Mouse (Mus musculus) intestine, postnatal 0 days (tissue): ENCODE measurements around the gene Ptges3l. TPM values are rescaled to one million over a fixed set of nuclear protein-coding genes. Genes with fewer than 3 reads are reported as not detected.

ENCODE experiments used
- ATAC-seq: fragments of 200-750 bp; cut with Nextera tagmentation; 2 replicates; pipeline ENCODE4 v1.8.0; 2017; ENCODE audit warnings: mild to moderate bottlenecking, moderate TSS enrichment, moderate library complexity
- H3K27ac ChIP-seq: fragments of 300-500 bp; sonication (generic); 2 replicates; pipeline ENCODE4 v1.5.1; 2014; ENCODE audit warnings: mild to moderate bottlenecking, low read depth, low read length, moderate library complexity
- H3K27me3 ChIP-seq: fragments of 300-500 bp; sonication (generic); replicated peaks from 2 replicates; pipeline ENCODE4 v1.6.1; 2014; ENCODE audit warnings: low read length, mixed read lengths; ENCODE audit not compliant: control insufficient read depth, insufficient read depth
- H3K36me3 ChIP-seq: fragments of 300-500 bp; sonication (generic); 2 replicates; pipeline ENCODE4 v1.6.1; 2014; ENCODE audit warnings: mild to moderate bottlenecking, moderate library complexity; ENCODE audit not compliant: control insufficient read depth, insufficient read depth
- H3K4me1 ChIP-seq: fragments of 300-500 bp; sonication (generic); replicated peaks from 2 replicates; pipeline ENCODE4 v1.6.1; 2014; ENCODE audit warnings: antibody characterized with exemption, low read length, mixed read lengths; ENCODE audit not compliant: control insufficient read depth, insufficient read depth
- H3K4me2 ChIP-seq: fragments of 300-500 bp; sonication (generic); replicated peaks from 2 replicates; pipeline ENCODE4 v1.6.1; 2014; ENCODE audit warnings: low read depth, mild to moderate bottlenecking, moderate library complexity
- H3K4me3 ChIP-seq: fragments of 300-500 bp; sonication (generic); 2 replicates; pipeline ENCODE4 v1.5.1; 2014; ENCODE audit warnings: low read depth, low read length
- H3K9ac ChIP-seq: fragments of 300-500 bp; sonication (generic); 2 replicates; pipeline ENCODE4 v1.6.1; 2014; ENCODE audit warnings: mild to moderate bottlenecking, low read depth, low read length
- H3K9me3 ChIP-seq: fragments of 300-500 bp; sonication (generic); 2 replicates; pipeline ENCODE4 v1.6.1; 2016; ENCODE audit warnings: mixed run types; ENCODE audit not compliant: control insufficient read depth
- CTCF ChIP-seq: sonication (generic); IDR thresholded peaks from 2 replicates; pipeline ENCODE4 v1.5.1; 2016; ENCODE audit warnings: low read depth, mild to moderate bottlenecking, control low read depth, antibody characterized with exemption, moderate library complexity
- WGBS: fragments of 180-500 bp; shearing (Covaris S2); extraction: QIAGEN DNeasy Blood & Tissue Kit; methylation state at CpG from one replicate; pipeline ENCODE4 v1.1.7; 2014; 5-methylcytosine and 5-hydroxymethylcytosine counted together
- polyA plus RNA-seq: library from polyadenylated mRNA; unstranded; fragments of >200 nt; fragmentation: Nextera tagmentation; extraction: Ambion mirVana; gene quantifications from 2 replicates; pipeline ENCODE4 v1.2.1, GENCODE M21; 2015

The Ptges3l gene
- polyA plus RNA-seq, 1 experiment from 2014 or later = 7.0 TPM

DNA sequence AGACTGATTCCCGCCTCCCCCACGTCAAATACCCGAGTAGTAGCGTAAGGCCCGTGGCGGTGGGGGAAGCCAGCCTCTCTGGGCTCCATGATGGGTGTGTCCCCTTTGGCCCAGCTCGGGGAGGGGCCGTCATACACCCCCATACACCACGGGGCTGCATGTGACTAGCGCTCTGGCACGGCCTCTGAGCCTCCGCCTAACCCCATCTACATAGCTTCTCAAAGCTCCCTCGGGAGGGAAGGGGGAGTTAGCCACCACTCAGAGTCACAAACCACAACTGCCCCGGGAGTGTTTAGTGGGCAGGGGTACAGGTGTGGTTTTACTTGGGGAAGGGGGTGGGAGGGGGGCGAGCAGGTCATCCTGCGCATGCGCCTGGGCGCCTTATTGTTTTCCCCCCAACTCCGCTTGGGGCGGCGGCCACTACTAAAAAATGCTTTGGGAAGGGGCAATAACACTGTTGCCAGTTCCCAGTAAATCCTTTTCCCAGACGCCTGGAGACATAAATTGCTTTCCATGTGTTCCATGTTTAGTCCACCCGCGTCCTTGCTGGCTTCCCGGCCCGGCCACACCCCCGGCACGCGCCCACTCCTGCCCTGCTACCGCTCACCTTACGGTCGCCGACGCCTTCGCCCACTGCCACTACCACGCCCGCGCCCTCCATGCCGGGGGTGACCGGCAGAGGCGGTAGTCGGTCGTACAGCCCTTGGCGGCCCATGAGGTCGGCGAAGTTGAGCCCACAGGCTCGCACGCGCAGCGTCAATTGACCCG, 40.2 kb upstream of the Ptges3l start:
- Histone ChIP-seq H3K4me3 (peak overlapping the region; percentile 82), H3K9ac (peak overlapping the region; percentile 71), H3K27me3 (no peaks in the 10 kb centered on the region), H3K36me3 (peaks cover 22% of the 10 kb centered on the region), H3K4me1 (0 out of 2 replicates have a peak, but pooled peaks cover 7% of the 10 kb centered on the region), H3K27ac (peak overlapping the region; percentile 93), H3K9me3 (no peaks in the 10 kb centered on the region), H3K4me2 (peak overlapping the region; percentile 94)
- TF ChIP-seq CTCF = peak; percentile 50
- ATAC-seq = peak; percentile 48
- under 1% methylated on average over 51 of the region's 51 CpGs for WGBS

DNA sequence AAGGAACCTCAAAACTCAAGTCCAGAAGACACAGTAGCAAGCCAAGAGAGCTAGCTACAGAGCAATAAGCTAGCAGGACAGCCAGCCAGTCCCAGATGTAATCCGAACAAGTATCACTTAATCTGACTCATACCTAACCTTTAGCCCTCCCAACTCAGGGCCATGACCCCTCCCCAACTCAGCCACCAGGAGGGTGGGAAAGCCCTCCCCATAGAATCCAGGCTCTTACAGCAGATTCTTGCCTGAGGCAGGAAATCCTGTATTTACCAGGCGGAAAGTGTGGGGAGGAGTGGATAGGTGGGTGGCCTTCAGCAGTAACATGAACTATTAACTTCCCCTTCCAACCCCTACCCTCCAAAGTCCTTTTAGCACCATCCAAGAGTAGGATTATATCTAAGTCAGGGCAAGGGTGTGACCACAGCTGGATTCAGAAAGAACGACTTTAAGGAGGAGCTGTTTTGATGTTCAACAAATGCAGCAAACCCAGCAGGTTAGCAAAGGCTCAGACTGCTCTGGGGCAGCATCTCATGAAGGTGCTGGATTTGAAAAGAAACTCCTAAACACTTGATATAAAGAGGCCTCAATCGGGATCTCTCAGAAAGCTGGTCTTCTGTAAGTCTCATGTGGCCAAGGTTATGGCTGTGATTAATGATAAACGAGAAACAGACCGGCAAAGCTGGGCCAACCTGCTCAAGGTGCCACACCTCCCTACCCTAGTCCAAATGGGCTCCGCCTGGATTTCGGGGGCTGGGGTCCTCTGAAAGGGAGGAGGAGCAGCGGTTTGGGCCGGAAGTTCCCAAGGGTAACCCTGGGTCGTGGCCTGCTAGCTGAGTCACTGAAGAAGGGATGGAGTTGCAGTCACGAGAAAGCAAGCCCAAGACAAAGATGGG, 39.3 kb upstream of the Ptges3l start, which contains the start of gene Rnd2:
Gene Rnd2 (plus strand): TSS at position 789 of the 890 bp plus-strand sequence.
- TF ChIP-seq CTCF = no peak

DNA sequence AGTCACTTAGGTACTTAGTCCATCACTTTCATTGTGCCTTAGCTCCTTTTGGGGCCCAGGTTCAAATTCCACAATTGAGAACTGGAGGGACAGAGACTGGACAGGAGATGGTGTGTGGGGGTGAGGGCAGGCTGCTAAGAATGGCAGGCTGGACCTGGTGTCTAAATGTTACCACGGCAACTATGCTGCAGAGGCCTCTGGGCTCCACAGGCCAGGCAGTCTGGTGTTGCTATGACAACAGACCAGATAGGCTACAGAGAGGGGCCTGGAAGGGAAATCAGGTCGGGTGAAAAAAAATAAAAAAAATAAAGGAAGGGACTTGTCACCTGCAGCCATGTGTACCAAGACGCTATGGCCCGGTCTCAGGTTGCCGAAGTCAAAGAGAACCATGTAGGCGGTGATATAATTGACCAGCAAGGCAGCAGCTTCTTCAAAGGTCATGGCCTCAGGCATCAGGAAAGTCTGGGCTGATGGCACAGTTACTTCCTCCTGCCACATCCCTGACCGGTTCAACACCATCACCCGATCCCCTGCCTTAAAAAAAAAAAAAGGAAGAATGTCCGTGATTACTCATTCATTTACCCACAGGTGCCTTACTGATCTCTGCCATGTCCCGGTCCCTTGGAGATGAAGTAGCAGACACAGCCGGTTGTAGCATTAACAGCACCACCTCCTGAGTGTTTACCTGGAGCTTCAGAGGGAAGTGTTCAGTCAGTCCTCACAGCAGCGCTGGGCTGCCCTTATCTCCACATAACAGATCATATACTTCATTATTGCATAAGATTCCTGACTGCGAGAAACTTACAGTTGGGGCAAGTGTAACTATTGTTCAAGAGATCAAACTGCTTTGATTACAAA, 37.7 kb upstream of the Ptges3l start:
- Histone ChIP-seq H3K27ac (peak overlapping the region; percentile 93), H3K4me2 (peak overlapping the region; percentile 94), H3K9me3 (no peaks in the 10 kb centered on the region), H3K27me3 (no peaks in the 10 kb centered on the region), H3K9ac (no peak overlapping the region), H3K4me3 (no peak overlapping the region), H3K4me1 (0 out of 2 replicates have a peak, but pooled peaks cover 4% of the 10 kb centered on the region), H3K36me3 (peaks cover 47% of the 10 kb centered on the region)
- peak; percentile 16; the same call in 1 of the 2 replicates for ATAC-seq
- 17% methylated on average over 13 of the region's 13 CpGs for WGBS
- no peak for TF ChIP-seq CTCF

More for the DNA sequence above, 39.3 kb upstream of the Ptges3l start, which contains the start of gene Rnd2:
- H3K4me3 ChIP-seq = peak within 1 kb of the TSS; percentile 82
- no peaks in the 10 kb centered on the region for H3K9me3 ChIP-seq
- peak; percentile 16 for ATAC-seq
- H3K36me3 ChIP-seq = peaks cover 30% of the 10 kb centered on the region
- H3K4me2 ChIP-seq = peak within 1 kb of the TSS; percentile 94
- H3K27me3 ChIP-seq = no peaks in the 10 kb centered on the region
- peak within 1 kb of the TSS; percentile 71 for H3K9ac ChIP-seq
- 6% methylated on average over 12 of the region's 12 CpGs for WGBS
- peak within 1 kb of the TSS; percentile 93 for H3K27ac ChIP-seq
- H3K4me1 ChIP-seq = 0 out of 2 replicates have a peak, but pooled peaks cover 7% of the 10 kb centered on the region

DNA sequence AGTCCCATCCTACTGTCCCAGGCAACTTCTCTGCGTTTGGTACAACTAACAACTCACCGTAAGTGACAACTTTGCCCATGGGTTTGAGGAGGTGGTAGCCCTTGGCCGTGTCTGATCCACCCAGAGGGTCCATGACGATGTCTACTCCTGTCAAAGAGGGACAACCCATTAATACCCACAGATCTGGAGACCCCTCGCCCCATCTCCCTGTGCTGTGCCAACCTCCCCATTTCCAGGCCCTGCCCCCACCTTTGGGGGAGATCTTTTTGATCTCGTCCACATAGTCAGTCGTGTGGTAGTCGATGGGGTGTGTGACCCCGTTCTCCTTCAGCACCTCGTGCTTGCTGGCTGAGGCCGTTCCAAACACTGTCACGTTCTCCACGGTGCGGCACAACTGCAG, 37.0 kb upstream of the Ptges3l start:
- TF ChIP-seq CTCF = no peak
- Histone ChIP-seq H3K4me1 (0 out of 2 replicates have a peak, but pooled peaks cover 2% of the 10 kb centered on the region), H3K4me3 (no peak overlapping the region), H3K36me3 (peaks cover 53% of the 10 kb centered on the region), H3K27me3 (no peaks in the 10 kb centered on the region), H3K27ac (0 out of 2 replicates have a peak overlapping the region, but pooled peaks have one; percentile 93), H3K9ac (no peak overlapping the region), H3K9me3 (no peaks in the 10 kb centered on the region), H3K4me2 (peak overlapping the region; percentile 94)
- ATAC-seq = no peak
- WGBS = 85% methylated on average over 14 of the region's 14 CpGs

DNA sequence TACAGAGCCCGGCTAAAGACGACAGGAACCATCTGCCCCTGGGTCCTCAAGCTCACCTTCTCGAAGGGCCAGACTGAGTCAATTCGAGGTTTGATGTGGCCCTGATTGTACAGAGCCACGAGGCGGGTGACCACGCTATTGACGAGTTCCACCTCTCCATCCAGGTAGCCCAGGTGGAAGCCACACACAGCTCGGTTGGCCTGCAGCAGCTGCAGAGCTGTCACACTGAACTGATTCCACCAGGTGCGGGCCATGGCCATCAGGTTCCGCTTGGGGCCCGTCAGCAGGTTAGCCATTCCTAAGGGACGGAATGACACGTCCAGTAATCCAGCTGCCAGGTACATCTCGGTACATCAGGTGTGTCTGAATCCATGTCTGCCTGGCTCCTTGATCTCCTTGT, 35.2 kb upstream of the Ptges3l start:
- Histone ChIP-seq H3K4me2 (no peak overlapping the region), H3K9ac (no peak overlapping the region), H3K36me3 (peaks cover 64% of the 10 kb centered on the region), H3K9me3 (no peaks in the 10 kb centered on the region), H3K4me1 (0 out of 2 replicates have a peak, but pooled peaks cover 2% of the 10 kb centered on the region), H3K27ac (no peak overlapping the region), H3K4me3 (no peak overlapping the region), H3K27me3 (no peaks in the 10 kb centered on the region)
- TF ChIP-seq CTCF = no peak
- no peak for ATAC-seq
- 81% methylated on average over 15 of the region's 15 CpGs for WGBS
